In genomic region chr11:94328644-94329025, GRCm38 (mm10) we compare ENCODE assay signal across 8 mouse cellular contexts. TPM values are rescaled to one million over a fixed set of nuclear protein-coding genes. Genes with fewer than 3 reads are reported as not detected.
DNase-seq lines count a peak whose midpoint lies in the region; ATAC-seq and TF ChIP-seq lines count a peak whose summit lies in the region.

No protein-coding gene starts in this region.

- ATAC-seq in forebrain, postnatal 0 days, result 0 out of 2 replicates have a peak, but pooled peaks have one; percentile 0
- no peak for ATAC-seq in liver, embryonic 14.5 days (ENCODE audit: insufficient read depth)

- H3K27me3 ChIP-seq in forebrain, postnatal 0 days (ENCODE audit: insufficient read depth, low read length), result no peaks in the 10 kb centered on the region
- no peaks in the 10 kb centered on the region for H3K27me3 ChIP-seq in liver, embryonic 14.5 days (ENCODE audit: control insufficient read depth, insufficient read depth, low read length)

- H3K9ac ChIP-seq in forebrain, postnatal 0 days, result peak overlapping the region; percentile 93
- H3K9ac ChIP-seq in liver, embryonic 14.5 days (replicated peaks), result peak overlapping the region; percentile 78

- peak overlapping the region; percentile 99 for H3K27ac ChIP-seq in forebrain, postnatal 0 days (ENCODE audit: low read depth, low read length)
- peak overlapping the region; percentile 52 for H3K27ac ChIP-seq in liver, embryonic 14.5 days

- TF ChIP-seq EP300 in liver, embryonic 14.5 days (IDR thresholded peaks at IDR 0.05; ENCODE audit: low read depth), result no peak

- TF ChIP-seq CTCF in forebrain, postnatal 0 days (IDR thresholded peaks at IDR 0.05; ENCODE audit: low read depth), result no peak
- no peak for TF ChIP-seq CTCF in liver, embryonic 14.5 days (IDR thresholded peaks at IDR 0.05; ENCODE audit: low read depth)

- peak; percentile 23 to 52 for DNase-seq in layer of hippocampus, adult 18-20 months (ENCODE audit: low spot score in 2 of 2)
- no peak for DNase-seq in layer of hippocampus, adult 11-12 months (ENCODE audit: low spot score)
- peak; percentile 58 for DNase-seq in MN1 (ENCODE audit: low spot score)
- DNase-seq in forebrain, postnatal 0 days, result peak; percentile 65
- no peak for DNase-seq in liver, embryonic 14.5 days (ENCODE audit: low read depth in 3 of 3, low spot score in 3 of 3)
- no peak for DNase-seq in gastrocnemius, adult 18-20 months (ENCODE audit: low spot score)
- no peak for DNase-seq in right cerebral cortex, postnatal 25 days
- no peak for DNase-seq in cerebellum, postnatal 4 days (ENCODE audit: low spot score in 2 of 2)

- peaks cover 32% of the 10 kb centered on the region for H3K4me1 ChIP-seq in forebrain, postnatal 0 days (ENCODE audit: insufficient read depth)
- H3K4me1 ChIP-seq in liver, embryonic 14.5 days (replicated peaks; ENCODE audit: control insufficient read depth in 2 of 2, insufficient read depth in 2 of 2, low read length in 1 of 2), result peaks cover 25 to 30% of the 10 kb centered on the region in 2 experiments

- H3K4me3 ChIP-seq in forebrain, postnatal 0 days (ENCODE audit: low read depth, low read length), result peak overlapping the region; percentile 77
- peak overlapping the region; percentile 66 to 75 for H3K4me3 ChIP-seq in liver, embryonic 14.5 days (ENCODE audit: insufficient read depth in 1 of 2, low read depth in 2 of 2, low read length in 2 of 2)

- peak overlapping the region; percentile 88 for H3K4me2 ChIP-seq in forebrain, postnatal 0 days (ENCODE audit: low read depth)
- H3K4me2 ChIP-seq in liver, embryonic 14.5 days (ENCODE audit: low read depth), result peak overlapping the region; percentile 86

- no peaks in the 10 kb centered on the region for H3K36me3 ChIP-seq in forebrain, postnatal 0 days (ENCODE audit: insufficient read depth)
- H3K36me3 ChIP-seq in liver, embryonic 14.5 days (replicated peaks; ENCODE audit: control insufficient read depth, insufficient read depth, low read depth), result no peaks in the 10 kb centered on the region

- H3K9me3 ChIP-seq in forebrain, postnatal 0 days (ENCODE audit: low read length), result no peaks in the 10 kb centered on the region
- no peaks in the 10 kb centered on the region for H3K9me3 ChIP-seq in liver, embryonic 14.5 days (ENCODE audit: control insufficient read depth, low read length)

- under 1% methylated on average over 10 of the region's 10 CpGs for WGBS in forebrain, postnatal 0 days
- WGBS in liver, embryonic 14.5 days (ENCODE audit: insufficient replicate concordance), result 6% methylated on average over 10 of the region's 10 CpGs

RNA-seq across cellular contexts. Expression of gene Ankrd40, which starts 0.8 kb away (rescaled TPM):
- 100 to 1,000 TPM; 116 to 121 TPM for total RNA-seq in layer of hippocampus, adult 18-20 months (2021)
- total RNA-seq in forebrain, postnatal 0 days (2014; rRNA removed), result 45.5 and 51.8 TPM in 2 replicates
- 13.7 and 15.0 TPM in 2 replicates for polyA plus RNA-seq in forebrain, postnatal 0 days (2015; fragmentation: Nextera tagmentation; extraction: Ambion mirVana)
- polyA plus RNA-seq in liver, embryonic 14.5 days (2012; rRNA removed), result 11.7 and 12.6 TPM in 2 replicates
- polyA plus RNA-seq in liver, embryonic 14.5 days (2014; fragmentation: Nextera tagmentation; extraction: Ambion mirVana), result 5.1 and 5.5 TPM in 2 replicates
- total RNA-seq in gastrocnemius, adult 18-20 months (2021), result 100 to 1,000 TPM; 245 to 246 TPM

RNA-seq across cellular contexts. Expression of gene Luc7l3, which starts 6.8 kb away (rescaled TPM):
- total RNA-seq in layer of hippocampus, adult 18-20 months (2021), result 100 to 1,000 TPM; 110 to 118 TPM
- total RNA-seq in forebrain, postnatal 0 days (2014; rRNA removed), result 88.8 and 108 TPM in 2 replicates
- polyA plus RNA-seq in forebrain, postnatal 0 days (2015; fragmentation: Nextera tagmentation; extraction: Ambion mirVana), result 76.8 and 87.2 TPM in 2 replicates
- 20.6 and 39.1 TPM in 2 replicates for polyA plus RNA-seq in liver, embryonic 14.5 days (2012; rRNA removed)
- polyA plus RNA-seq in liver, embryonic 14.5 days (2014; fragmentation: Nextera tagmentation; extraction: Ambion mirVana), result 33.7 and 38.7 TPM in 2 replicates
- total RNA-seq in gastrocnemius, adult 18-20 months (2021), result 10 to 100 TPM; 30.3 to 44.2 TPM

RNA-seq across cellular contexts. Expression of gene Gm21885, which starts 47.0 kb away (rescaled TPM):
- total RNA-seq in layer of hippocampus, adult 18-20 months (2021), result not detected
- 0.92 TPM in 1 of 2 replicates, not detected in the other for total RNA-seq in forebrain, postnatal 0 days (2014; rRNA removed)
- polyA plus RNA-seq in forebrain, postnatal 0 days (2015; fragmentation: Nextera tagmentation; extraction: Ambion mirVana), result 0.19 TPM in 1 of 2 replicates, not detected in the other
- not detected in 2 replicates for polyA plus RNA-seq in liver, embryonic 14.5 days (2012; rRNA removed)
- polyA plus RNA-seq in liver, embryonic 14.5 days (2014; fragmentation: Nextera tagmentation; extraction: Ambion mirVana), result 0.32 TPM in 1 of 2 replicates, not detected in the other
- total RNA-seq in gastrocnemius, adult 18-20 months (2021), result not detected

Comparison
In these comparisons a context has a peak if more than half of its experiments do, and no peak if none do; other contexts are left out.
1. DNase-seq: peak in layer of hippocampus, adult 18-20 months (2 of 2), MN1 (single experiment) and forebrain, postnatal 0 days (single experiment); none in layer of hippocampus, adult 11-12 months (single experiment), liver, embryonic 14.5 days (0 of 3), gastrocnemius, adult 18-20 months (single experiment), right cerebral cortex, postnatal 25 days (single experiment) and cerebellum, postnatal 4 days (0 of 2).